Comparison of ENCODE assay signal across 28 mouse cellular contexts in genomic region chr13:94529138-94529537, GRCm38 (mm10).
"Had no signal": no experiment of that assay in that cellular context is flagged by ENCODE, and none has a peak within 500 bp of the region (broad histone marks: within the 10 kb centered on the region; RNA-seq: fewer than 3 reads in every experiment).

No protein-coding gene starts in this region.

- H3K4me3 ChIP-seq: embryonic facial prominence, embryonic 10.5 days; embryonic facial prominence, embryonic 12.5 days; embryonic facial prominence, embryonic 13.5 days; embryonic facial prominence, embryonic 15.5 days; erythroblast, embryonic 14.5 days; forebrain, embryonic 10.5 days; forebrain, embryonic 12.5 days; forebrain, embryonic 13.5 days; forebrain, embryonic 15.5 days; gastrocnemius, adult 2 months had no signal

- H3K4me2 ChIP-seq: embryonic facial prominence, embryonic 12.5 days; embryonic facial prominence, embryonic 13.5 days; embryonic facial prominence, embryonic 15.5 days; forebrain, embryonic 12.5 days; forebrain, embryonic 13.5 days; forebrain, embryonic 15.5 days had no signal

- H3K27ac ChIP-seq: embryonic facial prominence, embryonic 10.5 days; embryonic facial prominence, embryonic 12.5 days; embryonic facial prominence, embryonic 13.5 days; embryonic facial prominence, embryonic 15.5 days; forebrain, embryonic 10.5 days; forebrain, embryonic 12.5 days; forebrain, embryonic 13.5 days; forebrain, embryonic 15.5 days; gastrocnemius, adult 2 months had no signal

- H3K9ac ChIP-seq: embryonic facial prominence, embryonic 12.5 days; embryonic facial prominence, embryonic 13.5 days; embryonic facial prominence, embryonic 15.5 days; forebrain, embryonic 12.5 days; forebrain, embryonic 13.5 days; forebrain, embryonic 15.5 days; forebrain, postnatal 0 days had no signal

- H3K4me1 ChIP-seq: embryonic facial prominence, embryonic 10.5 days; embryonic facial prominence, embryonic 12.5 days; embryonic facial prominence, embryonic 13.5 days; embryonic facial prominence, embryonic 15.5 days; forebrain, embryonic 10.5 days; forebrain, embryonic 12.5 days; forebrain, embryonic 13.5 days; forebrain, embryonic 15.5 days had no signal

- H3K27me3 ChIP-seq: embryonic facial prominence, embryonic 12.5 days; embryonic facial prominence, embryonic 13.5 days; embryonic facial prominence, embryonic 15.5 days; forebrain, embryonic 12.5 days; forebrain, embryonic 13.5 days; forebrain, embryonic 15.5 days had no signal

- H3K9me3 ChIP-seq: embryonic facial prominence, embryonic 10.5 days; embryonic facial prominence, embryonic 12.5 days; embryonic facial prominence, embryonic 13.5 days; embryonic facial prominence, embryonic 15.5 days; forebrain, embryonic 10.5 days; forebrain, embryonic 12.5 days; forebrain, embryonic 13.5 days; forebrain, embryonic 15.5 days had no signal

- DNase-seq: cerebellum, adult 18-20 months; cerebellum, adult 2 months; cerebellum, adult 8-10 months; cerebellum, adult 9-10 months; cerebellum, adult 9-11 months; cerebellum, postnatal 10 days; cerebellum, postnatal 14 days; cerebellum, postnatal 25 days; cerebellum, postnatal 36 days; embryo, embryonic 11 days; forebrain, postnatal 0 days; gastrocnemius, adult 2 months; gastrocnemius, postnatal 10 days; gastrocnemius, postnatal 14 days; gastrocnemius, postnatal 25 days; gastrocnemius, postnatal 36 days; heart, adult 18-20 months had no signal

- ATAC-seq: forebrain, embryonic 13.5 days; forebrain, embryonic 14.5 days; forebrain, embryonic 15.5 days; forebrain, embryonic 16.5 days; forebrain, postnatal 0 days had no signal
